Mouse (Mus musculus) heart, adult 11 months (tissue): ENCODE measurements around the gene Pclo.
"Not testable (repeated sequence)": the region's sequence is repeated elsewhere in the genome, so short reads cannot be mapped to it uniquely, and the experiment has no call there.

Source experiments
- DNase-seq: peaks from one replicate; pipeline ENCODE4 v3.0.0; 2022

Pclo gene

DNA sequence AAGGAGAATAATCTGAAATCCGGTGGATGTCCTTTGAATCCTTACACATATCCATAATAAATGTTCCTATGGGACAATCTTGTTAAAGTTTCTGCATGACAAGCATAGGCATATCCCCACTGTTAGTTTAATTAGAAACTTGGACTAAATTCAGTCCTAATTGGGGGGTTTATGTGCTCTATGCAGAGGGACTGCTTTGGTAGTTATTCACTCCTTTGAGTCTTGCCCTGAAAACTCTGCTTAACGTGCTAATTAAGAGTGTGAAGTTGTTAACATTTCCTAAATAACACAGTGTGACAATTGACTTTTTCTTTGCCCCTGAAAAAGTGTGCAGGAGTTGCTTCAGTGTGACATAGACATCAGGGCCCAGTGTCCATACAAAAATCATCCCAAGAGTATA is 177.3 kb downstream of the Pclo start:
- DNase-seq = no peak

- DNase-seq = no peak
Measured at GRCm38 (mm10) chr5:14696745-14697144, 182.0 kb downstream of the Pclo start.

GRCm38 (mm10) chr5:14700900-14701299 is 186.2 kb downstream of the Pclo start:
- no peak for DNase-seq

DNA sequence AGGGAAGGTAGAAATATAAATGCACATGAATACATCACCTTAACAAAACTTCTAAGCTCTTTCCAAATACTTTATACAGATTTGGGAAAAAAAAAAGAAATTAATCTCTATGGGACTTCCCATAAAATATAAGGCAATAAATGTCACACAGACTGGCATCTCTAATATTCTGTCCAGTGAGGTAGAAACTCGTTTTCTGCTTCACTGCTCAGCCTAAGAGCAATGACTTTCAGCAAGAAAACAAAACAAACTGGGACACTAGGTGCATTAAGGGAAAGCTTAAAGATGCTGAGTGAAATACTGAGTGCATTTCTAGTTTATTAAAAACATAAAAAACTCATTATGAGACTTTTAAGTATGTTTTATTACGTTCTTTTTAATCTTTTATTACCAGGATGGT is 190.7 kb downstream of the Pclo start:
- DNase-seq = no peak

DNA sequence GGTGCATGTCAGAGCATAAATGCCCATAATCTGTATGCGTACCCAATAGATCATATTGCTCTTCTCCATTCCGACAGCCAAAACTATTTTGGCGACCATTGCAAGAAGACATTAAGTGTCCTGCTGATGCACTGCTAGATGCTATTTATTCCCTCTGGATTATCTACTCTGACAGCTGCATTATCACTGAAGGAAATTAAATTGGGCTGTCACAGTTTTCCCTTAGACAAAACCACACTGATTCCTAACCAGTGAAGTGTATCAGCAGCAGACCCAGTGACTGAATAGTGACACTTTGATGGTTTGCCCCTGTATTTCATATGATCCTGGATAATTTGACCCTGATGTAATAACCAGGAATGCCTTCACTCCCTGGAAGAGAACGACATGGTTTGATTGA is 192.6 kb downstream of the Pclo start:
- no peak for DNase-seq

DNA sequence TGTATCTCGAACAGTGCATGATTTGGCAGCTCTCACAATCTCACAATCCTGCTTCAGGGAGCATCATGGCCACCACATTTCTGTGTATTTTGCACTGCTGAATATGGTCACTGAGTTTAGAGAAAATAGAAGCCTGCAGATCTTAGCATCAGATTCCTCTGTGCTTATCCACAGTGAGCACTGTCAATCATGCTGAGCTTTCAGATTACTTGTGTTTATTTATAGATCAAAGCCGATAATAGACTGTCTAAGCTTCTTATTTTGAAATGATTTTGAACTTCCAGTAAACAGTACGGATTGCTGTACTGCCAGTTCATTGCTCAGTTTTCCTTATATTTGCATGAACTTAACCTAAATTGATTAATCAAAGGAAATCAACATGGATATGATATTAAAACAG is 208.9 kb downstream of the Pclo start:
- DNase-seq = no peak

GRCm38 (mm10) chr5:14728676-14729253 is 214.0 kb downstream of the Pclo start:
- no peak for DNase-seq

DNA sequence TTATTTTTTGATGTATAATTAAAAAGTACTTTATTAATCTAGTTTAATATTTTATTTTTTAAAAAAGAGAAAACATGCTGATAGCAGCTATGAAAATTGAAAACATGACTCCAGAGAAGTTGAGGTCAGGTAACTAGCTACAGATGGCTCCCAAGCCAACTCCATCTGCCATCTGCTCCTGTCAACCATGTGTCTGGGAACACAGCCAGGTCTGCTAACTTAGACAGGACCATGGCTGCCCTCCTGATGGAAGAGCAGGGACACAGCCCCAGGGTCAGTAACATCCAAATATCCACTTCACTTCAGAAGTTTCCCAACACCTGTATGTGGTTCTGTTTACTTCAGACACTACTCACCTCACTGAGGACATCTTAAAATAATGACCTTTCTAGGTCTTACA is 236.2 kb downstream of the Pclo start:
- no peak for DNase-seq

GRCm38 (mm10) chr5:14766686-14767085 is 252.0 kb downstream of the Pclo start:
- peak; percentile 83 for DNase-seq

DNA sequence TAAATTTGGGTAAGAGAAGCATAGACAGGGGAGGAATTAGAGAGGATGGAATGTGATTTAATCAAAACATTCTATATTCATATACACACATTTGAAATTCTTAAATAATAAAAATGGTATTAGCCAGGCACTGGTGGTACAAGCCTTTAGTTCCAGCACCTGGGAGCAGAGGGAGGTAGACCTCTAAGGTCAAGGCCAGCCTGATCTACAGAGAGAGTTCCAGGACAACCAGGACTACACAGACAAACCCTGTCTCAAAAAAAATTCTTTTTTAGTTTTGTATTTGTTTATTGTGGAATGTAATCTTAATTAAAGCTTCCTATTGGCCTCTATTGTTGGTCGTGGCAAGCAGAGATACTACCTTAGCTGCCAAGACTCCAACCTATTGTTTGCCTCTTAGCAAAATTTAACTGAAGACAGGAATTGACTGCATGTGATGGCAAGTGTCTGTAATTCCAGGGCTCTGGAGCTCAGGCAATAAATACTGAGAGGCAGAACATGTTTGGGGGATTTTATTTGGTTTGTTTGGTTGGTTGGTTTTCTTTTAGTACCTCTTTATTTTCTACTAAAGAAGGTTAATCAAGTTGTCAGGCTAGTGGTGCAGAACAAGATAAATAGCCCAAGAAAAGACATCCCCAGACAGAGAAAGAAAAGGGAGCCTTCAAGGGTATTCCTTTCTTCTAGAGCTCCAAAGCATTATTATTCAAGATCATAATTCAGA is 267.8 kb downstream of the Pclo start:
- no peak for DNase-seq

- DNase-seq = no peak
Measured at GRCm38 (mm10) chr5:14793891-14794290, 279.2 kb downstream of the Pclo start.

DNA sequence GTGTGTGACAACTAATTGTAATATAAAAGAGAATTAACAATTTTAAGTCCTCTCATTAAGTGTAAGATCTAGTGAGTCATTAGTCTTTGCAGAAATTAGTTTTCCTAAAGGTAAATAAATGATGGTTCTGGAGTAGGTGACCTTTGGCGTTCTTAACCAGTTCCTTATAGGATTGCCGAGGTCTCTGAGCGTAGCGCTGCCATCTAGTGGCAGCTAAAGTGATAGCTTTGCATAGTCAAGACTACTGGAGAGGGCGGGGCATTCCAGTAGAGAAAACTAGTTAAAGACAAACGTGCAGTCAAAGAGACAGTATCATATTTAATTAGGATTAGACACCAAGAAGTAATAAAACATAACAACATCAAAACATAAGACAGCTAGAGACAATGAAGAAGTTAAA is 292.4 kb downstream of the Pclo start:
- DNase-seq = no peak

GRCm38 (mm10) chr5:14833165-14833860 is 318.6 kb downstream of the Pclo start:
- no peak for DNase-seq

DNA sequence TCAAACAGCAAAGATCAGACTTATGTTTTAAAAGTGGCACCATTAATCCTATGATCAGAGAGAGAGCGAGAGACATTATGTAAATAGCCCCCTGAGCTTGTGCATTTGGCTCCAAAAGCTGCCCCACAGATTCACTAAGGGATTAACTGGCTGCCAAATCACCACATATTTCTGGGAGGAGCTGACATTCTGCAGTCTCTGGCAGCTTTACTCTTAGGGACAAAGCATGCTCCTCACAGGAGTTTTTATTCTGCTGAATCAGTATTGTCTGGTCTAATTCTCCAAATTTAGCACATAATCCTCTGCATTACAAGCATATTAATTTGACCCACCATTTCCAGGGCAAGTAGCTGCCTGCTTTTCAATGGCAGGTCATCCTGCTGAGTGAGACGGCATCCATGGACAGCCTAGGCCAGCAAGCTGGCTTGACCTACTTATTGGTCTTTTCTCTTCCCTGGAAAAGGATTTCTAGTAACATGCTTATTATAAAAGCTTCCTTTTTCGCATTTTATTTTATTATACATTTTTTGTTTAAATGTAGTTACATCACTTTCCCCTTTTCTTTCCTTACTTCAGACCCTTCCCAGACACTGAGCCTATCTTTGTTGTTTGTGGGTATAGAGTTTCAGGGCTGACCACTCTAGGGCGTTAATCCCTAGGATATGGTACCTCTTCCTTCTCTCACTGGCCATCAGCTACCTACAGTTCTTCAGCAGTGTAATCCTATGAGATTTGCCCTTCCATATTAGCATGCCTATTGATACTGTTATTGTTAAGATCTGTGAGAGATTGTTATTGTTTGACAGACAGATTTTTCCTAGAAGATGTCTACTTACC is 319.7 kb downstream of the Pclo start:
- peak; percentile 82 for DNase-seq

DNA sequence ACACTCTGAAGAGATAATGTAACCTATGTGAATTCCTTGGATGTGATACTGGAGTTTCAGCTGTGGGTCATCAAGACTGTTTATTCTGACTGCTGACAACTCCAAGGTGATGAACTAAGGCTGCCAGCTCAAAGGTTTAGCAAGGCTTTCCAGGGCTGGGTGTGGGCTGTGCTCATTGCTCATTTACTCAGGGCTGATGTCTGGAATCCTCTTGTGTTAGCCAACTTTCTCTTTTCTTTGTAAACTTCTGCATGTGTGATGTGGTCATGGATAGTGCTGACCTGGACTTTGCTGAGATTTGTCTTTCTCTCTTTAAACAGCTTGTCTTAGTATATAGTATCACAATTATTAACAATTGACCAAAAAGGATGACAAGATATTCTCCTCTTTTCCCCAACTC is 338.9 kb downstream of the Pclo start:
- no peak for DNase-seq

DNA sequence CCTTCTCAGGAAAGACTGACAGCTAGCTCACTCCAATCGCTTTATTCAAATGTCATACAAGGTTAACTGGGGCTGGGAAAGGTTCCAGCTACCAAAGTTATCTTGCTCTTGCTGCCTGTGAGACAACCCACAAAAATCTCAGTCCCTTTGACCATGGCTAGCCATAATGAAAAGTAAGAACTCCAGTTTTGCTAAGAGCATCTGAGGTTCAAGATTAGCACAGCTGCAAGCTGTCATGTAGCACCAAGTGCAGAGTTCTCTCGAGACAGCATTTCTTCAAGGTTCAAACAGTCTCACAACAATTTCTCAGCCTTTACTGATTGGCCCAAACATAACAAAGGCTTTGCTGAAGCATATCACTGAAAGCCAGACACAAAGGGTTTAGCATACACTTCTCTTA is 370.6 kb downstream of the Pclo start:
- DNase-seq = not testable (repeated sequence)

- peak; percentile 23 for DNase-seq
Measured at GRCm38 (mm10) chr5:14892242-14892641, 377.5 kb downstream of the Pclo start.

GRCm38 (mm10) chr5:14903539-14903938 is 388.8 kb downstream of the Pclo start:
- not testable (repeated sequence) for DNase-seq
